Mouse (Mus musculus) intestine, embryonic 16.5 days (tissue): Measurements from ENCODE around the gene Cage1. TPM values are rescaled to one million over a fixed set of nuclear protein-coding genes. Genes with fewer than 3 reads are reported as not detected.
A peak's percentile ranks its signal among the peaks of the same experiment; 100 is the strongest.

Experiments used
- ATAC-seq: fragments of 200-750 bp; cut with Nextera tagmentation; 2 replicates; pipeline ENCODE4 v1.8.0; 2017; ENCODE audit warnings: moderate TSS enrichment, moderate library complexity
- H3K27ac ChIP-seq: fragments of 300-500 bp; sonication (generic); 2 replicates; pipeline ENCODE4 v1.5.1; 2014; ENCODE audit warnings: mild to moderate bottlenecking, low read length
- H3K27me3 ChIP-seq: fragments of 300-500 bp; sonication (generic); replicated peaks from 2 replicates; pipeline ENCODE4 v1.6.1; 2014; ENCODE audit warnings: low read length, control low read depth, mixed read lengths; ENCODE audit not compliant: control insufficient read depth, insufficient read depth
- H3K36me3 ChIP-seq: fragments of 300-500 bp; sonication (generic); 2 replicates; pipeline ENCODE4 v1.6.1; 2014; ENCODE audit warnings: low read length, control low read depth; ENCODE audit not compliant: control insufficient read depth, insufficient read depth
- H3K4me1 ChIP-seq: fragments of 300-500 bp; sonication (generic); 2 replicates; pipeline ENCODE4 v1.6.1; 2014; ENCODE audit warnings: low read length, control low read depth, mixed read lengths; ENCODE audit not compliant: control insufficient read depth, insufficient read depth
- H3K4me2 ChIP-seq: fragments of 300-500 bp; sonication (generic); 2 replicates; pipeline ENCODE4 v1.6.1; 2014; ENCODE audit warnings: low read depth, low read length, control low read depth
- H3K4me3 ChIP-seq: fragments of 300-500 bp; sonication (generic); 2 replicates; pipeline ENCODE4 v1.5.1; 2014; ENCODE audit warnings: mild to moderate bottlenecking, low read length
- H3K9ac ChIP-seq: fragments of 300-500 bp; sonication (generic); 2 replicates; pipeline ENCODE4 v1.6.1; 2014; ENCODE audit warnings: low read depth, low read length
- H3K9me3 ChIP-seq: fragments of 300-500 bp; sonication (generic); 2 replicates; pipeline ENCODE4 v1.6.1; 2016; ENCODE audit warnings: low read length, control low read depth; ENCODE audit not compliant: control insufficient read depth
- WGBS: fragments of 180-500 bp; shearing (Covaris S2); extraction: QIAGEN DNeasy Blood & Tissue Kit; methylation state at CpG from one replicate; pipeline ENCODE4 v1.1.7; 2014; 5-methylcytosine and 5-hydroxymethylcytosine counted together
- polyA plus RNA-seq: library from polyadenylated mRNA; unstranded; fragments of >200 nt; fragmentation: Nextera tagmentation; extraction: Ambion mirVana; gene quantifications from 2 replicates; pipeline ENCODE4 v1.2.1, GENCODE M21; 2015

Gene Cage1
- polyA plus RNA-seq, 1 experiment from 2014 or later: 0.89 TPM

GRCm38 (mm10) chr13:37974036-37974435 lies 62.8 kb downstream of the Cage1 start:
- Histone ChIP-seq H3K9ac (no peak overlapping the region), H3K36me3 (peaks cover 7% of the 10 kb centered on the region; the same call in 1 of the 2 replicates), H3K27ac (no peak overlapping the region), H3K9me3 (no peaks in the 10 kb centered on the region), H3K27me3 (no peaks in the 10 kb centered on the region), H3K4me2 (no peak overlapping the region), H3K4me3 (no peak overlapping the region), H3K4me1 (peaks cover 5% of the 10 kb centered on the region)
- ATAC-seq: no peak
- WGBS: 83% methylated on average over 6 of the region's 6 CpGs

- Histone ChIP-seq H3K9ac (no peak overlapping the region), H3K4me2 (no peak overlapping the region), H3K4me1 (peaks cover 20% of the 10 kb centered on the region), H3K27me3 (no peaks in the 10 kb centered on the region), H3K36me3 (0 out of 2 replicates have a peak, but pooled peaks cover 4% of the 10 kb centered on the region), H3K4me3 (no peak overlapping the region), H3K9me3 (no peaks in the 10 kb centered on the region), H3K27ac (peak overlapping the region; percentile 62)
- WGBS: 63% methylated on average over 11 of the region's 11 CpGs
- ATAC-seq: peak; percentile 88
Measured at GRCm38 (mm10) chr13:37970887-37971530, 65.9 kb downstream of the Cage1 start.

GRCm38 (mm10) chr13:37969988-37970387 lies 66.9 kb downstream of the Cage1 start:
- H3K9me3 ChIP-seq: no peaks in the 10 kb centered on the region
- ATAC-seq: no peak
- H3K27ac ChIP-seq: no peak overlapping the region
- 66% methylated on average over 8 of the region's 8 CpGs for WGBS
- no peaks in the 10 kb centered on the region for H3K36me3 ChIP-seq
- no peak overlapping the region for H3K4me2 ChIP-seq
- H3K4me1 ChIP-seq: peaks cover 30% of the 10 kb centered on the region
- no peaks in the 10 kb centered on the region for H3K27me3 ChIP-seq
- H3K4me3 ChIP-seq: no peak overlapping the region
- H3K9ac ChIP-seq: no peak overlapping the region

- Histone ChIP-seq H3K27me3 (no peaks in the 10 kb centered on the region), H3K4me3 (no peak overlapping the region), H3K4me2 (no peak overlapping the region), H3K4me1 (peaks cover 37% of the 10 kb centered on the region), H3K36me3 (no peaks in the 10 kb centered on the region), H3K27ac (no peak overlapping the region), H3K9ac (no peak overlapping the region), H3K9me3 (no peaks in the 10 kb centered on the region)
- ATAC-seq: no peak
- WGBS: 8% methylated on average over 14 of the region's 14 CpGs
Measured at GRCm38 (mm10) chr13:37969337-37969736, 67.5 kb downstream of the Cage1 start.

- Histone ChIP-seq H3K27ac (no peak overlapping the region), H3K36me3 (no peaks in the 10 kb centered on the region), H3K4me1 (peaks cover 44% of the 10 kb centered on the region), H3K4me3 (no peak overlapping the region), H3K27me3 (no peaks in the 10 kb centered on the region), H3K4me2 (no peak overlapping the region), H3K9ac (no peak overlapping the region), H3K9me3 (no peaks in the 10 kb centered on the region)
- no peak for ATAC-seq
- 65% methylated on average over 10 of the region's 10 CpGs for WGBS
Measured at GRCm38 (mm10) chr13:37967565-37967964, 69.3 kb downstream of the Cage1 start.

GRCm38 (mm10) chr13:37967052-37967437 lies 69.8 kb downstream of the Cage1 start:
- WGBS: 43% methylated on average over 12 of the region's 12 CpGs
- no peaks in the 10 kb centered on the region for H3K9me3 ChIP-seq
- no peak overlapping the region for H3K4me2 ChIP-seq
- peaks cover 44% of the 10 kb centered on the region for H3K4me1 ChIP-seq
- no peak overlapping the region for H3K27ac ChIP-seq
- no peaks in the 10 kb centered on the region for H3K27me3 ChIP-seq
- no peak for ATAC-seq
- no peak overlapping the region for H3K4me3 ChIP-seq
- no peaks in the 10 kb centered on the region for H3K36me3 ChIP-seq
- H3K9ac ChIP-seq: no peak overlapping the region

GRCm38 (mm10) chr13:37966256-37967051 lies 70.4 kb downstream of the Cage1 start:
- 66% methylated on average over 15 of the region's 15 CpGs for WGBS
- H3K27me3 ChIP-seq: no peaks in the 10 kb centered on the region
- peaks cover 44% of the 10 kb centered on the region for H3K4me1 ChIP-seq
- no peak for ATAC-seq
- no peak overlapping the region for H3K27ac ChIP-seq
- no peak overlapping the region for H3K9ac ChIP-seq
- H3K36me3 ChIP-seq: no peaks in the 10 kb centered on the region
- no peaks in the 10 kb centered on the region for H3K9me3 ChIP-seq
- H3K4me3 ChIP-seq: no peak overlapping the region
- H3K4me2 ChIP-seq: no peak overlapping the region

- Histone ChIP-seq H3K4me1 (peaks cover 39% of the 10 kb centered on the region), H3K36me3 (no peaks in the 10 kb centered on the region), H3K9me3 (no peaks in the 10 kb centered on the region), H3K4me3 (no peak overlapping the region), H3K27me3 (no peaks in the 10 kb centered on the region), H3K4me2 (no peak overlapping the region), H3K27ac (no peak overlapping the region), H3K9ac (no peak overlapping the region)
- peak; percentile 31 for ATAC-seq
- WGBS: 53% methylated on average over 17 of the region's 17 CpGs
Measured at GRCm38 (mm10) chr13:37965126-37965914, 71.5 kb downstream of the Cage1 start.
